Mouse (Mus musculus): ENCODE measurements around the gene Pik3cd. TPM values are rescaled to one million over a fixed set of nuclear protein-coding genes. Genes with fewer than 3 reads are reported as not detected.

Pik3cd gene
- polyA plus RNA-seq, 1 experiment = 1.4 TPM

GRCm38 (mm10) chr4:149665692-149666090 is 36.7 kb downstream of the Pik3cd start:
- Histone ChIP-seq H3K4me3 (no peak overlapping the region), H3K79me2 (ENCODE audit: control insufficient read depth, insufficient read depth) (no peaks in the 10 kb centered on the region), H3K36me3 (ENCODE audit: control insufficient read depth, insufficient read depth) (no peaks in the 10 kb centered on the region), H3K27me3 (ENCODE audit: control insufficient read depth, insufficient read depth, insufficient read length) (no peaks in the 10 kb centered on the region), H3ac (ENCODE audit: control insufficient read depth, insufficient read length) (no peak overlapping the region), H3K4me2 (ENCODE audit: low read depth) (no peak overlapping the region)
- no peak for TF ChIP-seq TCF12 (IDR thresholded peaks at IDR 0.05; ENCODE audit: insufficient read depth, poor library complexity, severe bottlenecking)
- no peak for TF ChIP-seq TCF3 (IDR thresholded peaks at IDR 0.05; ENCODE audit: insufficient read length, low read depth)
- TF ChIP-seq E2F4 (IDR thresholded peaks at IDR 0.05; ENCODE audit: insufficient read depth) = no peak
- no peak for TF ChIP-seq SRF (IDR thresholded peaks at IDR 0.05; ENCODE audit: control insufficient read depth, insufficient read length, low read depth)
- TF ChIP-seq USF1 (IDR thresholded peaks at IDR 0.05; ENCODE audit: low read depth) = no peak
- no peak for TF ChIP-seq MYOG (IDR thresholded peaks at IDR 0.05; ENCODE audit: control insufficient read depth in 1 of 3, insufficient read depth in 1 of 3, insufficient read length in 2 of 3, low read depth in 2 of 3)
- TF ChIP-seq REST (IDR thresholded peaks at IDR 0.05; ENCODE audit: insufficient read depth, insufficient read length) = no peak
- TF ChIP-seq MYOD1 (IDR thresholded peaks at IDR 0.05; ENCODE audit: control insufficient read depth in 1 of 3, insufficient read length in 2 of 3, low read depth in 2 of 3) = no peak
- TF ChIP-seq CEBPB (IDR thresholded peaks at IDR 0.05; ENCODE audit: insufficient read depth, poor library complexity, severe bottlenecking) = no peak
- TF ChIP-seq MAX (IDR thresholded peaks at IDR 0.05; ENCODE audit: low read depth) = no peak
- TF ChIP-seq POLR2A (IDR thresholded peaks at IDR 0.05; ENCODE audit: insufficient read length, low read depth) = no peak
- TF ChIP-seq POLR2AphosphoS2 (IDR thresholded peaks at IDR 0.05; ENCODE audit: insufficient read length, low read depth) = no peak

GRCm38 (mm10) chr4:149665016-149665691 is 37.2 kb downstream of the Pik3cd start:
- H3K79me2 ChIP-seq (ENCODE audit: control insufficient read depth, insufficient read depth) = no peaks in the 10 kb centered on the region
- no peaks in the 10 kb centered on the region for H3K36me3 ChIP-seq (ENCODE audit: control insufficient read depth, insufficient read depth)
- H3K4me3 ChIP-seq = no peak overlapping the region
- no peak overlapping the region for H3K4me2 ChIP-seq (ENCODE audit: low read depth)
- no peaks in the 10 kb centered on the region for H3K27me3 ChIP-seq (ENCODE audit: control insufficient read depth, insufficient read depth, insufficient read length)
- TF ChIP-seq TCF3 (IDR thresholded peaks at IDR 0.05; ENCODE audit: insufficient read length, low read depth) (peak; percentile 41), MYOD1 (IDR thresholded peaks at IDR 0.05; ENCODE audit: control insufficient read depth in 1 of 3, insufficient read length in 2 of 3, low read depth in 2 of 3) (peak in 2 of 3 experiments; percentile 41 to 89), MYOG (IDR thresholded peaks at IDR 0.05; ENCODE audit: control insufficient read depth in 1 of 3, insufficient read depth in 1 of 3, insufficient read length in 2 of 3, low read depth in 2 of 3) (peak in 2 of 3 experiments; percentile 58 to 80), E2F4 (IDR thresholded peaks at IDR 0.05; ENCODE audit: insufficient read depth) (no peak)
- no peak overlapping the region for H3ac ChIP-seq (ENCODE audit: control insufficient read depth, insufficient read length)

- Histone ChIP-seq H3K36me3 (ENCODE audit: control insufficient read depth, insufficient read depth) (no peaks in the 10 kb centered on the region), H3K4me3 (no peak overlapping the region), H3ac (ENCODE audit: control insufficient read depth, insufficient read length) (no peak overlapping the region), H3K4me2 (ENCODE audit: low read depth) (no peak overlapping the region), H3K27me3 (ENCODE audit: control insufficient read depth, insufficient read depth, insufficient read length) (no peaks in the 10 kb centered on the region), H3K79me2 (ENCODE audit: control insufficient read depth, insufficient read depth) (no peaks in the 10 kb centered on the region)
- no peak for TF ChIP-seq CEBPB (IDR thresholded peaks at IDR 0.05; ENCODE audit: insufficient read depth, poor library complexity, severe bottlenecking)
- no peak for TF ChIP-seq USF1 (IDR thresholded peaks at IDR 0.05; ENCODE audit: low read depth)
- no peak for TF ChIP-seq REST (IDR thresholded peaks at IDR 0.05; ENCODE audit: insufficient read depth, insufficient read length)
- no peak for TF ChIP-seq MYOD1 (IDR thresholded peaks at IDR 0.05; ENCODE audit: control insufficient read depth in 1 of 3, insufficient read length in 2 of 3, low read depth in 2 of 3)
- TF ChIP-seq TCF12 (IDR thresholded peaks at IDR 0.05; ENCODE audit: insufficient read depth, poor library complexity, severe bottlenecking) = no peak
- TF ChIP-seq E2F4 (IDR thresholded peaks at IDR 0.05; ENCODE audit: insufficient read depth) = no peak
- TF ChIP-seq SRF (IDR thresholded peaks at IDR 0.05; ENCODE audit: control insufficient read depth, insufficient read length, low read depth) = no peak
- no peak for TF ChIP-seq MAX (IDR thresholded peaks at IDR 0.05; ENCODE audit: low read depth)
- no peak for TF ChIP-seq POLR2AphosphoS2 (IDR thresholded peaks at IDR 0.05; ENCODE audit: insufficient read length, low read depth)
- no peak for TF ChIP-seq MYOG (IDR thresholded peaks at IDR 0.05; ENCODE audit: control insufficient read depth in 1 of 3, insufficient read depth in 1 of 3, insufficient read length in 2 of 3, low read depth in 2 of 3)
- no peak for TF ChIP-seq TCF3 (IDR thresholded peaks at IDR 0.05; ENCODE audit: insufficient read length, low read depth)
- no peak for TF ChIP-seq POLR2A (IDR thresholded peaks at IDR 0.05; ENCODE audit: insufficient read length, low read depth)
Measured at GRCm38 (mm10) chr4:149663849-149664503, 38.4 kb downstream of the Pik3cd start.

- Histone ChIP-seq H3K4me2 (ENCODE audit: low read depth) (peak overlapping the region; percentile 37), H3K36me3 (ENCODE audit: control insufficient read depth, insufficient read depth) (no peaks in the 10 kb centered on the region), H3ac (ENCODE audit: control insufficient read depth, insufficient read length) (no peak overlapping the region), H3K27me3 (ENCODE audit: control insufficient read depth, insufficient read depth, insufficient read length) (no peaks in the 10 kb centered on the region), H3K4me3 (no peak overlapping the region), H3K79me2 (ENCODE audit: control insufficient read depth, insufficient read depth) (no peaks in the 10 kb centered on the region)
- TF ChIP-seq USF1 (IDR thresholded peaks at IDR 0.05; ENCODE audit: low read depth) (no peak), CEBPB (IDR thresholded peaks at IDR 0.05; ENCODE audit: insufficient read depth, poor library complexity, severe bottlenecking) (no peak), E2F4 (IDR thresholded peaks at IDR 0.05; ENCODE audit: insufficient read depth) (no peak), REST (IDR thresholded peaks at IDR 0.05; ENCODE audit: insufficient read depth, insufficient read length) (no peak)
Measured at GRCm38 (mm10) chr4:149661967-149662589, 40.3 kb downstream of the Pik3cd start.
